Mouse (Mus musculus) kidney, embryonic 14.5 days (tissue): ENCODE results near the gene Cinp. TPM values are rescaled to one million over a fixed set of nuclear protein-coding genes. Genes with fewer than 3 reads are reported as not detected.

Source experiments
- ATAC-seq: fragments of 200-750 bp; cut with Nextera tagmentation; 2 replicates; pipeline ENCODE4 v1.8.0; 2017; ENCODE audit warnings: moderate number of reproducible peaks, mild to moderate bottlenecking, moderate TSS enrichment, moderate library complexity; ENCODE audit not compliant: low FRiP score, low TSS enrichment
- H3K27ac ChIP-seq: fragments of 300-500 bp; sonication (generic); 2 replicates; pipeline ENCODE4 v1.5.1; 2014; ENCODE audit warnings: low read depth, mild to moderate bottlenecking, low read length, moderate library complexity, mixed read lengths
- H3K27me3 ChIP-seq: fragments of 300-500 bp; sonication (generic); 2 replicates; pipeline ENCODE4 v1.6.1; 2014; ENCODE audit warnings: mild to moderate bottlenecking, low read length; ENCODE audit not compliant: control insufficient read depth, insufficient read depth
- H3K36me3 ChIP-seq: fragments of 300-500 bp; sonication (generic); 2 replicates; pipeline ENCODE4 v1.6.1; 2014; ENCODE audit warnings: low read length, mixed read lengths; ENCODE audit not compliant: control insufficient read depth, insufficient read depth
- H3K4me1 ChIP-seq: fragments of 300-500 bp; sonication (generic); 2 replicates; pipeline ENCODE4 v1.6.1; 2014; ENCODE audit warnings: low read length, mixed read lengths; ENCODE audit not compliant: control insufficient read depth, insufficient read depth
- H3K4me2 ChIP-seq: fragments of 300-500 bp; sonication (generic); replicated peaks from 2 replicates; pipeline ENCODE4 v1.6.1; 2014; ENCODE audit warnings: low read depth, mild to moderate bottlenecking, low read length
- H3K4me3 ChIP-seq: fragments of 300-500 bp; sonication (generic); 2 replicates; pipeline ENCODE4 v1.5.1; 2014; ENCODE audit warnings: mild to moderate bottlenecking, low read length
- H3K9ac ChIP-seq: fragments of 300-500 bp; sonication (generic); 2 replicates; pipeline ENCODE4 v1.6.1; 2014; ENCODE audit warnings: low read depth, mild to moderate bottlenecking, low read length, moderate library complexity
- H3K9me3 ChIP-seq: fragments of 300-500 bp; sonication (generic); 2 replicates; pipeline ENCODE4 v1.6.1; 2016; ENCODE audit warnings: low read length; ENCODE audit not compliant: control insufficient read depth
- WGBS: fragments of 180-500 bp; shearing (Covaris S2); extraction: QIAGEN DNeasy Blood & Tissue Kit; methylation state at CpG from one replicate; pipeline ENCODE4 v1.1.7; 2014; 5-methylcytosine and 5-hydroxymethylcytosine counted together
- polyA plus RNA-seq: library from polyadenylated mRNA; unstranded; fragments of >200 nt; fragmentation: Nextera tagmentation; extraction: Ambion mirVana; gene quantifications from 2 replicates; pipeline ENCODE4 v1.2.1, GENCODE M21; 2014

Gene Cinp
- polyA plus RNA-seq, 1 experiment from 2014 or later: 82.2 TPM

DNA sequence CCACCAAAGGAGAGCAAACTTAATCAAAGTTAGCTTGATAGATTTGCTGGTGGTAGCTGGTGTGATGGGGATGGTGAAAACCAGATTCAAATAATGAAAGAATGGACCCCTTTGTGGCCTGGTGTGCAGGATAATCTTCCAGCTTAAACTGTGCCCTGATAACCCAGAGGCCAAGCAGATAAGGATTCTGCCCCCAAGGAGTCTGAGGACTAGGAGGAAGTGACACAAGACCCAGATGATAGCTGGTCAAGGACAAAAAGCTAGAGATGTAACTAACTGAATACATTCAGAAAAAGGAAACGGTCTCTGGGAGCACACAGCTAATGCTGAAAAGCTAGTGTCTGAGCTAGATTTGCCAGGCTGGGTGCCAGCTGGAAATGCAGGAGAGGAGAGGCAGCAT, 37.0 kb downstream of the Cinp start:
- WGBS: 83% methylated on average over 1 of the region's 1 CpGs

DNA sequence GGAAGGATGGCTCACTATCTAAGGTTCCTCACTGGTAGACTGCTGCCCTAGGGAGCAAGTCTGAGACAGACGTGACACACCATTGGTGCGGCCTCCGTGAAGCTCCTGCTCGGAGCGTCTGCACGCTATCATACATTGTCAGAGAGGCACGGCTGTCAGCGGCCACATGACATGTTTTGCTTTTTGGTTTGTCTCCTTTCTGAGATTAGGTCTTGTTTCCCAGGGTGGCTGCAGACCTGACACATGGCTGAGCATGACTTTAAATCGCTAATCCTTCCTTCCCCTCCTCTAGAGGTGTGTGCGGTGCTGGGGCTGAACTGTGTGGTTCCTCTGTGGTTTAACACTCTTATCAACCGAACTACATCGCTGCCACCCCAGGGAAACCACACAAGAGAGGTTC, 37.5 kb downstream of the Cinp start:
- Histone ChIP-seq H3K36me3 (peaks cover 14% of the 10 kb centered on the region; the same call in 1 of the 2 replicates), H3K4me2 (peak overlapping the region; percentile 51; the same call in 1 of the 2 replicates), H3K9ac (peak overlapping the region; percentile 94; the same call in 1 of the 2 replicates), H3K27ac (no peak overlapping the region), H3K9me3 (no peaks in the 10 kb centered on the region), H3K27me3 (no peaks in the 10 kb centered on the region; the same call in 1 of the 2 replicates), H3K4me1 (peaks cover 7% of the 10 kb centered on the region), H3K4me3 (peak overlapping the region; percentile 90; the same call in 1 of the 2 replicates)
- no peak for ATAC-seq
- 86% methylated on average over 12 of the region's 12 CpGs for WGBS

More for the DNA sequence above, 37.0 kb downstream of the Cinp start:
- no peak for ATAC-seq
- Histone ChIP-seq H3K4me1 (peaks cover 7% of the 10 kb centered on the region), H3K4me3 (no peak overlapping the region), H3K27me3 (no peaks in the 10 kb centered on the region; the same call in 1 of the 2 replicates), H3K4me2 (no peak overlapping the region), H3K27ac (no peak overlapping the region), H3K9me3 (no peaks in the 10 kb centered on the region), H3K36me3 (peaks cover 14% of the 10 kb centered on the region; the same call in 1 of the 2 replicates), H3K9ac (no peak overlapping the region)

DNA sequence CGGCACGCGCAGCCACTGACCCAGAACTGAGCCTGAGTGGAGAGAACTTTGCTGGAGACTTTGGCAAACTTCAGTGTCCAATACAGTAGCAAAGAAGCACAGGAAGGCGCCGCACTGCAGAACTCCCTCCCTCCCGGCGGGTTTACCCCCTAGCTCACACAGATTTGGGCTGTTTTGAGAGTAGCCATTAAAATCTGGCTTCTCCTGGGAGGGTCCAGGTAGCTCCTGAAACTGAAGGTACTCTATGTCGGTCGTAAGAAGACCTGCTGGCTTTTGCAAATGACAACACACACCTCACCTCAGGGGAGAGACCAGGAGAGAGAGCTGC, 38.1 kb downstream of the Cinp start:
- Histone ChIP-seq H3K4me2 (peak overlapping the region; percentile 51), H3K9ac (peak overlapping the region; percentile 94), H3K36me3 (peaks cover 9% of the 10 kb centered on the region; the same call in 1 of the 2 replicates), H3K9me3 (no peaks in the 10 kb centered on the region), H3K27me3 (no peaks in the 10 kb centered on the region; the same call in 1 of the 2 replicates), H3K4me3 (peak overlapping the region; percentile 90), H3K4me1 (peaks cover 10% of the 10 kb centered on the region), H3K27ac (peak overlapping the region; percentile 73; the same call in 1 of the 2 replicates)
- no peak for ATAC-seq
- 9% methylated on average over 9 of the region's 9 CpGs for WGBS

DNA sequence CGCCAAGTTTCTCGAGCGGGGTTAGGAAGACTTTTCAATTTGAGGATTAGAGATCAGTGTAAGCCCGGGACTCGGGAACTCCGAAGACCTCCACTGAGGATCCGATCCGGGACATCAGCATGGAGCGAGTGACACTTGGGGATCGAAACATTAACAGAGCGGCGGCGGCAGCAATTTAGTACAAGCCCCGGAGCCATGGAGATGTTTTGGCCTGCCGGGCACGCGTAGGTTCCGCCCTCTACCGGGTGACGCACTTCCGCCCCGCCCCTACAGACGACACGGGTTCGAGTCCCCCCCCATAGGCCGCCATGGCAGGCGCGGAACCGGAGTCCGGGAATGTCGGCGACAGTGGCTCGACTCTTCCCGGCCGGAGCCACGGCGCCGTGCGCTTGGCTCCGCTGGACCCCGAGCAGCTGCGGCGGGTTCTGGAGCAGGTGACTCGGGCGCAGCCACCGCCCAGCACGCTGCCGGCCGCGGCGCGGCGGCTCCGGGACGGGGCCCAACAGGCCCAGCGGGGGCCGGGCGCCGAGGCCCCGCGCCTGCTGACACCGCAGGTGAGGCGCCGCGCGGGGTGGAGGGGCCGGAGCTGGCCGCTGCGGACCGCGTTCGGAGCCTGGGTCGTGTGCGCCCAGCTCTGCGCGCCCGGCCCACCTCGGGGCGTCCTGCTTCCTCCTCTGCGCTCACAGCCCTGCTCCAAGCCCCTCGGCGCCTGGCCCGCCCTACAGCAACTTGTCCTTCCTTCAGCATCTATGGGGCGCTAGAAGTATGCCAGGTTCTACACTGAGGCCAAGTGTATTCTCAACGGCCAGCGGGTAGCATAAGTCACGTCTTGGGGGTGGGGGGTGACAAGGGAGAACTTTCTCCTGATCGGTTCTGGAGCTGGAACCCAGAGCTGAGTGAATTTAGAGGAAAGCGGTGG, 38.7 kb downstream of the Cinp start, which contains the start of gene Zfp839:
Gene Zfp839, plus strand, starts transcription at position 244 of the 919 bp plus-strand sequence.
- Histone ChIP-seq H3K36me3 (peaks cover 3% of the 10 kb centered on the region; the same call in 1 of the 2 replicates), H3K4me2 (peak within 1 kb of the TSS; percentile 51), H3K4me3 (peak within 1 kb of the TSS; percentile 90), H3K27ac (peak within 1 kb of the TSS; percentile 73), H3K27me3 (no peaks in the 10 kb centered on the region; the same call in 1 of the 2 replicates), H3K9ac (peak within 1 kb of the TSS; percentile 94), H3K9me3 (no peaks in the 10 kb centered on the region), H3K4me1 (peaks cover 10% of the 10 kb centered on the region)
- ATAC-seq: peak; percentile 83
- under 1% methylated on average over 87 of the region's 89 CpGs for WGBS

DNA sequence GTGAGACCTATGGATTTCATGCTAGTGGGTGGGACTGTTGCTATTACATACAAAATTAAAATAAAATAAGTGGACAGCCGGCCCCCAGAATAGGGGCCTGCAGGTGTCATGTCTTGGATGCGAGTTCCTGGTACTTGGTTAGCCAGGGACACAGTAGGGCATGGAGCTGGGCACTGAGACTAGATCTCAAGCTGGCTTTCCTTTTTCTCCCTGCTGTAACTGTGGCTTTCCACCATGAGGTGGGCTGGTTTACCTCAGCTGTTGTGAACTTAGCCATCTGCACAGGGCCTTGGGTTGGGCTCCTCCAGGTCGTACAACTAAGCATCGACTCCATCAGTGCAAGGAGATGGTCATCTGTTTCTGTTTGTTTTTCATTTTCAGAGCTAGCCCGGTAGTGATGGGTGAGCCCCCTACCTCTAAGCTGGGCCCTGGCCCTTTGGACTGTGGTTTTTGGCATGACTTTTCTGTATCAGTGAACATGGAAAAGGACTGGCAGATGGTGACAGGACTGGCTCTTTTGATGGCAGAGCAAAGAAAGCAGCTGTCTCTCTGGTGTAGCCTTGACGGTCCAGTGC, 42.7 kb downstream of the Cinp start:
- Histone ChIP-seq H3K4me3 (peak overlapping the region; percentile 53; the same call in 1 of the 2 replicates), H3K9me3 (no peaks in the 10 kb centered on the region), H3K4me1 (peaks cover 8% of the 10 kb centered on the region), H3K4me2 (peak overlapping the region; percentile 76), H3K27me3 (no peaks in the 10 kb centered on the region; the same call in 1 of the 2 replicates), H3K36me3 (no peaks in the 10 kb centered on the region), H3K9ac (no peak overlapping the region; the same call in 1 of the 2 replicates), H3K27ac (no peak overlapping the region)
- WGBS: 70% methylated on average over 6 of the region's 6 CpGs
- ATAC-seq: no peak

DNA sequence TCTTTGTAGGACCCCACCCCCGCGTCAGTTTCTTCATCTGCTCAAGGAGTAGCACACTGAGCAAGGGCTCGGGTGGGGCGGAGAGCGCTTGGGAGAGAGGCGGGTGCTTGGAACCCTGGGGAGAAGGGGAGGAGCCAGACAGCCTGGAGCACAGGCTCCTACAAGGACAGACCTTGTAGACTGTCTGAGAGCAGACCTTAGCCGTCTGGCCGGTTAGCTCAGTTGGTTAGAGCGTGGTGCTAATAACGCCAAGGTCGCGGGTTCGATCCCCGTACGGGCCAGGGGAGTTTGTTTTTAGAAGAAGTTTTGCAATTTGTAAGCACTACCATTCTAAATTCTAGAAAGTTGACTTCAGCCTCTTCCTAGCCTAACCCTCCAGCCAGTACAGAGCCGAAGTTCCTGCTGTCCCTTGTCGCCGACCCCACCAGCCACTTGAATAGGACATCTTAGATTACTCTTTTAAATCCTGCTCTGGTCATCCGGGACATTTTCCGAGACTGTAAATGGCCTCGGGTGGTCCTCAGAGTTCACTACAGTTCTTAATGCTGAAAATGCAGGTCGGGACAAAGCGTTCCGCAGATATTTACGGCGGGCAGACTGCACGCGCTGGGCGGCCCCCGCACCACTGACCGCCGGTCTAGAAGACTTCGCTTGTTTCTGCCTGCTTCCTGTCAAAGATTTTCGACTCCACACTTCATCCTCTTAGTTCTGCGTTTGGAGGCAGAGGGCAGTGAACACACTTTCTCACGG, 43.6 kb downstream of the Cinp start:
- Histone ChIP-seq H3K9me3 (no peaks in the 10 kb centered on the region), H3K27ac (peak overlapping the region; percentile 75; the same call in 1 of the 2 replicates), H3K4me1 (0 out of 2 replicates have a peak, but pooled peaks cover 3% of the 10 kb centered on the region), H3K4me3 (peak overlapping the region; percentile 53), H3K4me2 (peak overlapping the region; percentile 76), H3K36me3 (no peaks in the 10 kb centered on the region), H3K27me3 (no peaks in the 10 kb centered on the region; the same call in 1 of the 2 replicates), H3K9ac (peak overlapping the region; percentile 52)
- peak; percentile 95 for ATAC-seq
- under 1% methylated on average over 36 of the region's 36 CpGs for WGBS

DNA sequence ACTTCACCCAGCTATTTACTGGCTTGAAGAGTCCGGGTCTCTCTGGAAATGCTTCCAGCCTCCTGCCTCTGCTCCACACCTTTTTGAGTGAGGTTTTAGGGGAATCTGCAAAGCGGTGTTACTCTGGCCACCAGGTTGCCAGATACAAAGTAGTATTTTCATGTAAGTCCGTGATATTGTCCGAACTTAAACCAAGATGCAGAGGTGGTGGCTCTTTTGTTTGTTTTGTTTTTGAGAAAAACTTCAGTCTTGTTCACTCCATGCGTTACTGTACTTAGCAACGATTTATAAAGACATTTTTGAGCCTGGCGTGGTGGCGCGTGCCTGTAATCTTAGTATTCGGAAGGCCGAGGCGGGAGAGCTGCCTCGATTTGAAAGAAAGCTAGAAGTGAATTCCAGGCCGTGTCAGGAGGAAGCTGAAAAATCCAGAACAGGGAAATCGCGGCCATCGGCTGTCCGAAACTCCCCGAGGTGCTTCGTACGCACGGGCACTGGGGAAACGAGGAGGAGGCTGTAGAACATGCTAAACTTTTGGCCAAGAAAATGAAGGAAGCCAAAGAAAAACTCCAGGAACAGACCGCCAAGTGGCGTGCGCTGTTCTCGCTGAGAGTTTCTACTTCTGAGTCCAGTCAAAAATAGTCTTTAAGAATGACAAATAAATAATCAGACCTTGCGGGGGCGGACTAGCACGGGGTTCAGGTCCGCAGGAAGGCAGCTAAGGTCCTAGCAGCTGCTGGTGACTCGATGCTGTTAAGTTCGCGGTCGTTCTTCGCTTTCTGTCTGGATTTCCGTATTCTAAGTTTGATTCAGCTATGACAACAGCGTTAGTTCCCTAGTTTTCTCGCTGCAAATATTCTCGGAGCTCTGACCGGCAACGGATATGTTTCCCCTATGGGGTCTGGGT, 44.5 kb downstream of the Cinp start:
- H3K4me2 ChIP-seq: peak overlapping the region; percentile 76
- H3K27me3 ChIP-seq: no peaks in the 10 kb centered on the region; the same call in 1 of the 2 replicates
- peak overlapping the region; percentile 53 for H3K4me3 ChIP-seq
- H3K27ac ChIP-seq: peak overlapping the region; percentile 75; the same call in 1 of the 2 replicates
- peaks cover 6% of the 10 kb centered on the region; the same call in 1 of the 2 replicates for H3K4me1 ChIP-seq
- H3K9ac ChIP-seq: peak overlapping the region; percentile 52
- no peaks in the 10 kb centered on the region for H3K36me3 ChIP-seq
- peak; percentile 20 for ATAC-seq
- WGBS: under 1% methylated on average over 42 of the region's 42 CpGs
- no peaks in the 10 kb centered on the region for H3K9me3 ChIP-seq
